Mouse (Mus musculus) thymus, adult 2 months (tissue): ENCODE results near the gene Rpl3.
A peak's percentile ranks its signal among the peaks of the same experiment; 100 is the strongest.

ENCODE experiments used
- CTCF ChIP-seq: fragments of 200-500 bp; IDR thresholded peaks from 2 replicates; pipeline ENCODE4 v1.5.1; 2012; ENCODE audit warnings: mild to moderate bottlenecking, control low read depth, low read length, moderate library complexity, borderline replicate concordance; ENCODE audit not compliant: control insufficient read depth, poor library complexity, insufficient read depth; ENCODE audit errors: extremely low read depth
- POLR2A ChIP-seq: fragments of 200-500 bp; IDR thresholded peaks from 2 replicates; pipeline ENCODE4 v1.6.1; 2012; ENCODE audit warnings: mild to moderate bottlenecking, low read length, control low read depth, moderate library complexity; ENCODE audit not compliant: control insufficient read depth, poor library complexity, insufficient read depth; ENCODE audit errors: extremely low read depth

DNA sequence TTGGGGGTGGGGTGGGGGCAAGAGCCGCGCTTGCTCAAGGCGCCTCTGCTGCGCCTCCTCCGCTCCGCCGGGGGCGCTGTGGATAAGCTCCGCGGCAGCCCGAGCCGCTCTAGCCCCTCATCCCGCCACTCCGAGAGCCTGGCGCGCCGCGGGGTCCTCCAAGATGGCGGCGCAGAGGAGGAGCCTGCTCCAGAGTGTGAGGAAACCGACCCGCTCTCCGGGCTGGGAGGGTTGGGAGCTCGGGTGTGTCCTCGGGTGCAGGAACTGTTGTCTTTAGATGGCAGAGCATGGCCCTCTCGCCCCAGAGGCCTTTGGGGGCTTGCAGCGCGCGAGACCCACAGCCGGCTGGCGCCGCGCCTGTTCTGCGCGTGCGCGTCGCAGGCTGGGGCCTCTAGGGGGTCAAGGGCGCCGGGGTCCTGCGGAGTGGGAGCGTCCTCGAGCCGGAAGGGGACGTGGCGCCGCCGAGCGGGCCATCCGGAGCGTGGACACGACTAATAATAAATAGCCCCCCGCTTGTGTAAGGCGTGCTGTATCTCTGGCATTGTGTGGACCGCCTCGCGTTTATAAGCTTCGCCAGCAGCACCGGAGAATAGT, 41.4 kb upstream of the Rpl3 start, which contains the start of gene Tab1:
- TF ChIP-seq CTCF (peak; percentile 86; the same call in 1 of the 2 replicates), POLR2A (peak; percentile 77)
